Mouse (Mus musculus): Measurements from ENCODE around the gene Adgrf5.
"Not testable (repeated sequence)": the region's sequence is repeated elsewhere in the genome, so short reads cannot be mapped to it uniquely, and the experiment has no call there.

The Adgrf5 gene

GRCm38 (mm10) chr17:43460245-43461181 lies 100.3 kb downstream of the Adgrf5 start:
- DNase-seq (ENCODE audit: low spot score) = peak; percentile 87

- no peak for DNase-seq (ENCODE audit: low spot score)
These were observed 109.8 kb downstream of the Adgrf5 start for GRCm38 (mm10) chr17:43470039-43470438.

GRCm38 (mm10) chr17:43472558-43472957 lies 112.3 kb downstream of the Adgrf5 start:
- DNase-seq (ENCODE audit: low spot score) = no peak

DNA sequence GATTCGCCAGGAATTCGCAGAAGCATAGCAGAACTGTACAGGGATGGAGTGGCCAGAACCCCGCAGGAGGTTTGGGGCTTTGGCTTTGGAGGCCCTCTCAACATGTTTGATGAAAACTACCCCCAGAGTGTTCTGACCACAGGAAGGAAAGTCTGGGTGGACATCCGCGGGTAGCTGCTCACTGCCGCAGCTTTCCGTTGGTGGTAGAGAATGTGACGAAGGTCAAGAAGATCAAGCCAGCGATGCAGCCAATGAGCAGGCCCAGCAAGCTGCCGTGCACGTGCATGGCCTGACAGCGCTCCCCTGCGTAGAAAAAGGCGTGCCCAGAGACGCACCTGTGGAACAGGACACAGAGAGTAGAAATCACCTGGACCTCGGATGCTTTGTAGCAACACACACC lies 114.5 kb downstream of the Adgrf5 start:
- DNase-seq (ENCODE audit: low spot score) = no peak

GRCm38 (mm10) chr17:43477621-43478020 lies 117.4 kb downstream of the Adgrf5 start:
- no peak for DNase-seq (ENCODE audit: low spot score)

DNA sequence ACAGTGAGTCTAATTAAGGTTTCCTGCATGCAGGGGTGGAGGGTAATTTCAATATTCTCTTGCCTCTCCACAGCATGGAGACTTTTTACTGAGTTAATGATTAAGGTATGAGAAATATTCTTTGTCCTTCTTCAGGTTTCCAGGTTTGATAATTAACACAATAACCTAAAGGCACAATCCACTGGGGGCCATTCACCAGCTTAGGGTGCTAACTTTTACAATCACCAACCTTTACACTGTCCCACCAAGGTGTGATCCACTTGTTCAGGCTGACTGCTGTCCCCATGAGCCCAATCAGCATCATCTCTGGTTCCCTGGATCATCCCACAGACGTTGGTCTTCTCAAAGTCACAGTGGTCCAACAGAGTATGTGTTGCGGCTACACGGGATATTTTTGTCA lies 125.7 kb downstream of the Adgrf5 start:
- no peak for DNase-seq (ENCODE audit: low spot score)

DNA sequence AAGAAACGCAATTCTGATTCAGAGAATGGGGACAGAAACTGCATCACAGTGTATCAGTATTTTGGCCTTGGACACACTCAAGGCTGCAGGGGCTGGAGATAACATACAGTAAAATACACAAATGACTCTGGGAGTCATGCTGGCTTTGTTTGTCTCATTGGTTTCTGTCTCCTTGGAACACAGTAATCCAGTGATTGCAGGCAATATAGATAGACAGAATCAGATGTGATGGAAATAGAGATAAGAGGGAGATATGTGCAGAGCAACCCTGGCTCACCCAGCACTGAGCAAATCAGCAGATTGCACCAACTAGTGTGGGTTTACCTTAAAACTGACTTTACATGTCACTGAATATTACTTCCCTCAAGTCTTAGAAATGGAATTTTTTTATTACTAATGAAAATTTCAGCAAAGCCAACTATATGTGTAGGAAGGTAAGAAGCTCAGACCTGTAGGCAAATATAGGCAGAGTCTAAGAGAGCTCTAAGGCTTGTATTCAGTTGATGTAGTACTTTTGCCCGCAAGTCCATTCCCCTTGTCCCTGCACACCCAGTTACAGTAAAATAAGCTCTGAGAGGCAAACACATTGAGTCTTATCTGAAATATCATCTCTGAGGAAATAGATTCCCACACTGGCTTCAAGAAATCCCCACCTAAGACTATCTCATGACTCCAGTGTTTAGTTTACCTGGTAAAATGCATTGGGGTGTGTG lies 128.3 kb downstream of the Adgrf5 start:
- no peak for DNase-seq (ENCODE audit: low spot score)

- DNase-seq (ENCODE audit: low spot score) = not testable (repeated sequence)
These were observed 130.1 kb downstream of the Adgrf5 start for GRCm38 (mm10) chr17:43490371-43490770.

- DNase-seq (ENCODE audit: low spot score) = no peak
These were observed 135.3 kb downstream of the Adgrf5 start for GRCm38 (mm10) chr17:43495502-43495901.

DNA sequence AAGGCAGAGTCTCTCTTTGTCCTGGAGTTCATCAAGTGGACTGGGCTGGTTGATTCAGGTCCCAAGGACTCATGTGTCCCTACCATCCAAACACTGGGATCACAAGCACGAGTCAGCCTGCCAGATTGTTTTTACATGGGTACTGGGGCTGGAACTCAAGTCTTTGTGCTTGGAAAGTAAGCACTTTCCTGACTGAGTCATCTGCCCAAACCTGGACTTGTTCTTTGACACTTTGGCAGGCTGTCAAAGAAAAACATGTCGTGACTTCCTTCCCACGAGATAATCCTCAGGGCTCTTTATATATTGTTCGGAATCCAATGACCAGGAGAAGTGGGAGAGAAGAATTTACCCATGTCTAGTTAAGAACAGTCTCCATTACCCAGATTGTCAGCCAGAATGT lies 137.3 kb downstream of the Adgrf5 start:
- no peak for DNase-seq (ENCODE audit: low spot score)

- no peak for DNase-seq (ENCODE audit: low spot score)
These were observed 140.3 kb downstream of the Adgrf5 start for GRCm38 (mm10) chr17:43500513-43500912.

GRCm38 (mm10) chr17:43501223-43501622 lies 141.0 kb downstream of the Adgrf5 start:
- no peak for DNase-seq (ENCODE audit: low spot score)

GRCm38 (mm10) chr17:43501631-43502030 lies 141.4 kb downstream of the Adgrf5 start:
- no peak for DNase-seq (ENCODE audit: low spot score)

GRCm38 (mm10) chr17:43502592-43502991 lies 142.3 kb downstream of the Adgrf5 start, which contains the start of gene Mep1a:
Mep1a (minus strand) TSS chr17:43502812.
- no peak for DNase-seq (ENCODE audit: low spot score)

GRCm38 (mm10) chr17:43503861-43504593 lies 143.8 kb downstream of the Adgrf5 start:
- DNase-seq (ENCODE audit: low spot score) = no peak

DNA sequence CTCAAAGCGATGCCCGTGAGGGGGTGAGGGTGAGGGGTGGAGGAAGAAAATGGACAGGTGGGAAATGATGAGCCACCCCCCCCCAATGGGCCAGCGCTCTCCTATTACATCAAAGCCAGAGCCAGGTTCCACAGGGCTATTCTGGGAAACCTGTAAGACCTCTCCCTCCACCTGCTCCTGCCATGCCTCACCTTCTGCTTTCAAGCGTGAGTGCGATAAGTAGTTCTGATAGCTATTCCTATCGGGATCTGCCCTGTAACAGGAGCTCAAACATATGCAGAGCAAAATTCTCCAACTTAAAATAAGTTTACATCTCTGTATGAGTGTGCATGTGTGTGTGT lies 144.3 kb downstream of the Adgrf5 start:
- DNase-seq (ENCODE audit: low spot score) = no peak
